Mouse (Mus musculus) hematopoietic multipotent progenitor cell, adult 10-12 weeks (in vitro differentiated cells): ENCODE results near the gene Ccdc80. TPM values are rescaled to one million over a fixed set of nuclear protein-coding genes. Genes with fewer than 3 reads are reported as not detected.

ENCODE experiments used
- polyA plus RNA-seq: library from polyadenylated mRNA; stranded (reverse); fragments of >175 nt; gene quantifications from 2 replicates; pipeline ENCODE4 v1.2.3, GENCODE M21; 2012; ENCODE audit warnings: low replicate concordance

Gene Ccdc80
- polyA plus RNA-seq: 0.29 and 0.68 TPM in 2 replicates

GRCm38 (mm10) chr16:45093137-45093731 is at the start of gene Ccdc80:
Gene Ccdc80 (plus strand): TSS chr16:45093402.

GRCm38 (mm10) chr16:45158522-45159388 is 65.6 kb downstream of the Ccdc80 start, which contains the start of the genes Slc35a5 and Atg3:
Gene Slc35a5 (minus strand): TSS chr16:45158706.
Gene Atg3 (plus strand): TSS chr16:45158785.

Other genes starting within 250 kb of the Ccdc80 start
- not detected in 2 replicates for gene Cd200r2, start 226.3 kb upstream of the Ccdc80 start, polyA plus RNA-seq
- 0.26 and 0.34 TPM in 2 replicates for gene Cd200r3, start 149.7 kb upstream of the Ccdc80 start, polyA plus RNA-seq
- gene Slc35a5, start 65.3 kb downstream of the Ccdc80 start, polyA plus RNA-seq: 0.85 and 2.7 TPM in 2 replicates
- gene Atg3, start 65.4 kb downstream of the Ccdc80 start, polyA plus RNA-seq: 16.9 and 32.1 TPM in 2 replicates
- gene Btla, start 130.9 kb downstream of the Ccdc80 start, polyA plus RNA-seq: 3.6 and 8.2 TPM in 2 replicates